ENCODE assay signal across 8 mouse cellular contexts in the genomic region with DNA sequence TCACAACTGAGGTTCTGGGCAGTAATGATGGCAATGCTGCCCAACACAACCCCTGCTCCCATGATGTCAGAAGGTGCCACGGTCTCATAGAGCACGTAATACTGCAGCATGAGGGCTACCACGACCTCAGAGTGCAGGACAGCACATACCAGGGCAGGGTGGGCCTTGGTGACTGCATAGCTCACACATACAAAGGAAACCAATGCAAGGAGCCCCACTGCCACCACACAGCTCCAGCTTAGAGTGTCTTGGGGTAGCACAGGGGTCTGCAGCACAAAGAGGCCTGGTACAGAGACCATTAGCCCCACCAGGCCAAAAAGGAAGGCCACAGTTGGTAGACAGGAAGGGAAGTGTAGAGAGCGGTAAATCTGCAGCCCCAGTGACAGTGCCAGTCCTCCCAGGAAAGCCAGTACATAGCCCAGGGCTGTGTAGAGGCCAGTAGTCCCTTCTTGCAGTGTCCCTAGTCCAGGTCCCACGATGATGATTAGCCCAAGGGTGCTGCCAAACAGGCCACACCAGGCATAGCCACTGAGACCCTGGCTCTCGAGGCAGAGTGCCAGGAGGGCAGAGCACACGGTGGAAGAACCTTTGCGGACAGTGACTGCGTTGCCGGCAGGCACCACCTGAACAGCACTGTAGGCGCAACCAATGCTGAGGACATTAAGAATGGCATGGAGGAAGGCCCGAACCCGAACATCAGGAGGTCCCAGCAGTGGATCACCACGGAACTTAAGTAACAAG. TPM values are rescaled to one million over a fixed set of nuclear protein-coding genes. Genes with fewer than 3 reads are reported as not detected.
A peak's percentile ranks its signal among the peaks of the same experiment; 100 is the strongest.
DNase-seq lines count a peak whose midpoint lies in the region; ATAC-seq lines count a peak whose summit lies in the region.

No protein-coding gene starts in this region.

- H3K9ac ChIP-seq in kidney, embryonic 16.5 days (replicated peaks; ENCODE audit: low read length): peak overlapping the region; percentile 90
- H3K9ac ChIP-seq in embryonic facial prominence, embryonic 12.5 days: peak overlapping the region; percentile 39
- peak overlapping the region; percentile 62 for H3K9ac ChIP-seq in hindbrain, embryonic 15.5 days
- peak overlapping the region; percentile 76 for H3K9ac ChIP-seq in midbrain, embryonic 15.5 days

- DNase-seq in kidney, postnatal 14 days: no peak
- no peak for DNase-seq in urinary bladder, adult 18-20 months (ENCODE audit: low spot score in 2 of 2)
- no peak for DNase-seq in lung, postnatal 25 days (ENCODE audit: low spot score)
- no peak for DNase-seq in frontal cortex, postnatal 10 days (ENCODE audit: low spot score in 2 of 2)

- no peaks in the 10 kb centered on the region for H3K9me3 ChIP-seq in kidney, embryonic 16.5 days (ENCODE audit: low read length)
- no peaks in the 10 kb centered on the region for H3K9me3 ChIP-seq in embryonic facial prominence, embryonic 12.5 days
- H3K9me3 ChIP-seq in hindbrain, embryonic 15.5 days: no peaks in the 10 kb centered on the region
- H3K9me3 ChIP-seq in midbrain, embryonic 15.5 days: no peaks in the 10 kb centered on the region

- peak overlapping the region; percentile 72 for H3K4me2 ChIP-seq in kidney, embryonic 16.5 days (replicated peaks; ENCODE audit: low read depth, low read length)
- H3K4me2 ChIP-seq in embryonic facial prominence, embryonic 12.5 days (replicated peaks): peak overlapping the region; percentile 66
- peak overlapping the region; percentile 79 for H3K4me2 ChIP-seq in hindbrain, embryonic 15.5 days
- H3K4me2 ChIP-seq in midbrain, embryonic 15.5 days: peak overlapping the region; percentile 81

- H3K4me1 ChIP-seq in kidney, embryonic 16.5 days (ENCODE audit: insufficient read depth, low read length): peaks cover 34% of the 10 kb centered on the region
- H3K4me1 ChIP-seq in embryonic facial prominence, embryonic 12.5 days: peaks cover 33% of the 10 kb centered on the region
- peaks cover 43% of the 10 kb centered on the region for H3K4me1 ChIP-seq in hindbrain, embryonic 15.5 days (replicated peaks)
- H3K4me1 ChIP-seq in midbrain, embryonic 15.5 days: peaks cover 44% of the 10 kb centered on the region

- no peak for ATAC-seq in kidney, embryonic 16.5 days (ENCODE audit: low FRiP score, low TSS enrichment)
- no peak for ATAC-seq in embryonic facial prominence, embryonic 12.5 days (ENCODE audit: insufficient number of reproducible peaks, insufficient read depth, low FRiP score, low TSS enrichment)
- ATAC-seq in hindbrain, embryonic 15.5 days (ENCODE audit: low FRiP score, low read depth): no peak
- ATAC-seq in midbrain, embryonic 15.5 days (replicated peaks): no peak

- 82% methylated on average over 14 of the region's 14 CpGs for WGBS in kidney, embryonic 16.5 days
- WGBS in embryonic facial prominence, embryonic 12.5 days: 78% methylated on average over 14 of the region's 14 CpGs
- 77% methylated on average over 14 of the region's 14 CpGs for WGBS in hindbrain, embryonic 15.5 days
- WGBS in midbrain, embryonic 15.5 days: 75% methylated on average over 14 of the region's 14 CpGs

- no peaks in the 10 kb centered on the region for H3K27me3 ChIP-seq in kidney, embryonic 16.5 days (ENCODE audit: insufficient read depth, low read length)
- no peaks in the 10 kb centered on the region for H3K27me3 ChIP-seq in embryonic facial prominence, embryonic 12.5 days
- H3K27me3 ChIP-seq in hindbrain, embryonic 15.5 days: no peaks in the 10 kb centered on the region
- no peaks in the 10 kb centered on the region for H3K27me3 ChIP-seq in midbrain, embryonic 15.5 days (replicated peaks)

- no peak overlapping the region for H3K4me3 ChIP-seq in kidney, embryonic 16.5 days (ENCODE audit: low read length)
- H3K4me3 ChIP-seq in embryonic facial prominence, embryonic 12.5 days: 0 out of 2 replicates have a peak overlapping the region, but pooled peaks have one; percentile 13
- peak overlapping the region; percentile 46 for H3K4me3 ChIP-seq in hindbrain, embryonic 15.5 days
- peak overlapping the region; percentile 48; the same call in 1 of the 2 replicates for H3K4me3 ChIP-seq in midbrain, embryonic 15.5 days

- H3K36me3 ChIP-seq in kidney, embryonic 16.5 days (ENCODE audit: insufficient read depth, low read length): no peaks in the 10 kb centered on the region
- H3K36me3 ChIP-seq in embryonic facial prominence, embryonic 12.5 days: no peaks in the 10 kb centered on the region
- no peaks in the 10 kb centered on the region for H3K36me3 ChIP-seq in hindbrain, embryonic 15.5 days
- no peaks in the 10 kb centered on the region for H3K36me3 ChIP-seq in midbrain, embryonic 15.5 days (replicated peaks)

- H3K27ac ChIP-seq in kidney, embryonic 16.5 days (ENCODE audit: low read length): peak overlapping the region; percentile 100
- H3K27ac ChIP-seq in embryonic facial prominence, embryonic 12.5 days: peak overlapping the region; percentile 98
- H3K27ac ChIP-seq in hindbrain, embryonic 15.5 days (replicated peaks): peak overlapping the region; percentile 97
- peak overlapping the region; percentile 99 for H3K27ac ChIP-seq in midbrain, embryonic 15.5 days

RNA-seq across cellular contexts. Expression of a gene that starts 1.4 kb away (rescaled TPM):
- polyA plus RNA-seq in kidney, embryonic 16.5 days (2015; fragmentation: Nextera tagmentation; extraction: Ambion mirVana): 0.25 and 0.64 TPM in 2 replicates
- polyA plus RNA-seq in embryonic facial prominence, embryonic 12.5 days (2016; fragmentation: Nextera tagmentation; extraction: Ambion mirVana): not detected in 2 replicates
- polyA plus RNA-seq in hindbrain, embryonic 15.5 days (2015; fragmentation: Nextera tagmentation; extraction: Ambion mirVana): 0.51 and 0.66 TPM in 2 replicates
- 0.17 and 0.26 TPM in 2 replicates for polyA plus RNA-seq in midbrain, embryonic 15.5 days (2015; fragmentation: Nextera tagmentation; extraction: Ambion mirVana)

RNA-seq across cellular contexts. Expression of a gene that starts 1.9 kb away (rescaled TPM):
- 28.3 and 33.6 TPM in 2 replicates for polyA plus RNA-seq in kidney, embryonic 16.5 days (2015; fragmentation: Nextera tagmentation; extraction: Ambion mirVana)
- 27.9 and 32.7 TPM in 2 replicates for polyA plus RNA-seq in embryonic facial prominence, embryonic 12.5 days (2016; fragmentation: Nextera tagmentation; extraction: Ambion mirVana)
- 15.6 and 16.6 TPM in 2 replicates for polyA plus RNA-seq in hindbrain, embryonic 15.5 days (2015; fragmentation: Nextera tagmentation; extraction: Ambion mirVana)
- polyA plus RNA-seq in midbrain, embryonic 15.5 days (2015; fragmentation: Nextera tagmentation; extraction: Ambion mirVana): 15.9 and 17.4 TPM in 2 replicates

RNA-seq across cellular contexts. Expression of a gene that starts 5.4 kb away (rescaled TPM):
- polyA plus RNA-seq in kidney, embryonic 16.5 days (2015; fragmentation: Nextera tagmentation; extraction: Ambion mirVana): 2.9 TPM in 2 replicates
- 2.1 and 2.4 TPM in 2 replicates for polyA plus RNA-seq in embryonic facial prominence, embryonic 12.5 days (2016; fragmentation: Nextera tagmentation; extraction: Ambion mirVana)
- polyA plus RNA-seq in hindbrain, embryonic 15.5 days (2015; fragmentation: Nextera tagmentation; extraction: Ambion mirVana): 5.2 and 5.3 TPM in 2 replicates
- polyA plus RNA-seq in midbrain, embryonic 15.5 days (2015; fragmentation: Nextera tagmentation; extraction: Ambion mirVana): 4.1 and 4.3 TPM in 2 replicates

RNA-seq across cellular contexts. Expression of a gene that starts 35.4 kb away (rescaled TPM):
- 12.9 and 13.8 TPM in 2 replicates for polyA plus RNA-seq in kidney, embryonic 16.5 days (2015; fragmentation: Nextera tagmentation; extraction: Ambion mirVana)
- polyA plus RNA-seq in embryonic facial prominence, embryonic 12.5 days (2016; fragmentation: Nextera tagmentation; extraction: Ambion mirVana): 11.1 and 11.9 TPM in 2 replicates
- polyA plus RNA-seq in hindbrain, embryonic 15.5 days (2015; fragmentation: Nextera tagmentation; extraction: Ambion mirVana): 1.2 and 2.2 TPM in 2 replicates
- 0.98 and 1.2 TPM in 2 replicates for polyA plus RNA-seq in midbrain, embryonic 15.5 days (2015; fragmentation: Nextera tagmentation; extraction: Ambion mirVana)

RNA-seq across cellular contexts. Expression of a gene that starts 41.3 kb away (rescaled TPM):
- polyA plus RNA-seq in kidney, embryonic 16.5 days (2015; fragmentation: Nextera tagmentation; extraction: Ambion mirVana): 2.6 and 3.0 TPM in 2 replicates
- polyA plus RNA-seq in embryonic facial prominence, embryonic 12.5 days (2016; fragmentation: Nextera tagmentation; extraction: Ambion mirVana): 1.7 and 2.2 TPM in 2 replicates
- 5.7 and 7.1 TPM in 2 replicates for polyA plus RNA-seq in hindbrain, embryonic 15.5 days (2015; fragmentation: Nextera tagmentation; extraction: Ambion mirVana)
- 3.7 and 4.5 TPM in 2 replicates for polyA plus RNA-seq in midbrain, embryonic 15.5 days (2015; fragmentation: Nextera tagmentation; extraction: Ambion mirVana)

Comparison
In these comparisons a context has a peak if more than half of its experiments do, and no peak if none do; other contexts are left out.
1. H3K9ac ChIP-seq: peak in every context shown above with its lines; median percentile 90 in kidney, embryonic 16.5 days; 76 in midbrain, embryonic 15.5 days; 62 in hindbrain, embryonic 15.5 days; 39 in embryonic facial prominence, embryonic 12.5 days.